Mouse (Mus musculus): ENCODE data around the gene Ptcra. TPM values are rescaled to one million over a fixed set of nuclear protein-coding genes. Genes with fewer than 3 reads are reported as not detected.
A peak's percentile ranks its signal among the peaks of the same experiment; 100 is the strongest.

The Ptcra gene
- total RNA-seq, 2 experiments from 2014 or later = not detected

DNA sequence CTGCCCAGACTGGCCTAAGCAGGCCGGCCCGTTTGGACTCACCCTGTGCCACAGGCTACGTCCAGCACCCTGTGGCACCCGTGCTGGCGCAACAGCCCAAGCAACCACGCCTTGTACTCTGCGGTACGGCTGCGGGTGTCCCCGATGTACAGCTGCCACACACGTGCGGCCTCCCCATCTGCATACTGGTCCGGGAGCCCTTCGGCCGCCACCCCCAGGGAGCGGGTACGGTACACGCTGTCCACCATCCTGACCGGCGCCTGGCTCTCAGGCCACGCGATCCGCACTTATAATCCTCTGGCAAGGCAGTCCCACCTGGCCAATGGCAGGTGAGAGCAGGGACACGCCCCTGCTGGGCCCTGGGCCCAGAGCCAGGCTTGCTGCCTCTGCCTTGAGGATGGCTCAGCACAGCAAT, 34.6 kb downstream of the Ptcra start, which contains the start of gene Gnmt:
Gnmt (minus strand) TSS at position 265 of the 415 bp plus-strand sequence.
- ATAC-seq (replicated peaks; ENCODE audit: low FRiP score, low TSS enrichment, poor library complexity, severe bottlenecking) = peak; percentile 42; the same call in 1 of the 2 replicates

- no peak for ATAC-seq (replicated peaks; ENCODE audit: low FRiP score, low TSS enrichment, poor library complexity, severe bottlenecking)
These were observed 35.0 kb downstream of the Ptcra start for GRCm38 (mm10) chr17:46728496-46728895.

GRCm38 (mm10) chr17:46728021-46728420, 35.5 kb downstream of the Ptcra start:
- ATAC-seq (replicated peaks; ENCODE audit: low FRiP score, low TSS enrichment, poor library complexity, severe bottlenecking) = no peak

DNA sequence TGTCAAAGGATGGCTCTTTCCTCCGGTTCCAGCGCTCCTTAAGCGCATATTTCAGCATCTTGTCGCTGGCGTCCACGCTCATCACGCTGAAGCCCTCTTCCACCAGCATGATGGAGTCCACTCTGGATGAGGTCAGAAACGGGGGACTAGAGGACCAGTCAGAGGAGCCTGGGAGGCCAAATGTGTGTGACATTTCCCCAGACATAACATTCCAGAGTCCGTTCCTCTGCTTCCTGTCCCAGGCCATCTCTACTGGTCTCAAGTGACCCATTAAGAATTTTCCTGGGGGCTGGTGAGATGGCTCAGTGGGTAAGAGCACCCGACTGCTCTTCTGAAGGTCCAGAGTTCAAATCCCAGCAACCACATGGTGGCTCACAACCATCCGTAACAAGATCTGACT, 36.2 kb downstream of the Ptcra start:
- ATAC-seq (replicated peaks; ENCODE audit: low FRiP score, low TSS enrichment, poor library complexity, severe bottlenecking) = no peak

GRCm38 (mm10) chr17:46725731-46726645, 37.5 kb downstream of the Ptcra start:
- ATAC-seq (replicated peaks; ENCODE audit: low FRiP score, low TSS enrichment, poor library complexity, severe bottlenecking) = no peak

DNA sequence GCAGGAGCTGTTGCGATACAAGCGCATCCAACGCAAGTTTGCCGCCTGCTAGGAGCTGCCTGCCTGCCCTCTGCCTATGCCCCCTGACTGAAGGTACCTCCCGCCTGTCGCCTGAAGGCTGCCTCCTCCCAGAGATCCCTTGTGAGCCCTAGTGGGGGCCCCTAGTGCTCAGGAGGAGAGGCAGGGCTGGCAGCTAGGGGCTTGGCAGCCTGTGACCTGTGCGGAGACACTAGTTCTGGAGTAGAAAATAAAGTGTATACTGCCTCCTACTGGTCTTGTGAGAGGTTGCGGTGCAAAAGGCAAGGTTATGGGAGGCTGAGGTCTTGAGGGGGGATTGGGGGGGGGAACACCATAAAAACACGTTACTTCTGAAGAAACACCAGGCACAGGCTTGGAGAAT, 38.2 kb downstream of the Ptcra start:
- ATAC-seq (replicated peaks; ENCODE audit: low FRiP score, low TSS enrichment, poor library complexity, severe bottlenecking) = peak; percentile 36

DNA sequence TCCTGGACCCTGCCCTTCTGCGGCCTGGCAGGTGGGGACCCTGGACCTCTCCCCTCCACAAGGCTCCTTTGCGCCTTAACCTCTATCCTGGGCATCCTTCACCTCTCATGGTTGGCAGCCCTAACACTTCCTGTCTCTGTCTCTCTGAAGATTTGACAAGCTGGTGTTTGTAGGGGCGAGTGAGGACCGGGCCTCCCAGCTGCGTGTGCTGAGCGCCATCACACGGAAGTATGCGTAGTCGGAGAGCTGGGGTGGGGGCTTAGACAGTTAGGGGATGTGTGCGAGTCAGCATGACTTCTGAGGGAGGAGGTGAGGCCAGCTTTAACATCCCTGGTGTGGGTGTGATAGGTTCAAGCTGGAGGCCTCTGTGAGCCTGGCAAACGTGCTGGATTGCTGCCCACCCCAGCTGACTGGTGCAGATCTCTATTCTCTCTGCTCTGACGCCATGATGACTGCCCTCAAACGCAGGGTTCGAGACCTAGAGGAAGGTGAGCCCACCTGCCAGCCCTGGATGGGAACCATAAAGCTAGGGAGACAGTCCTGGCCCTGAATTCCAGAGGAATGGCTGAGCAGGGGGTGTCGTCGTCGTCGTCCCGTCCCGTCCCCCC, 38.9 kb downstream of the Ptcra start:
- no peak for ATAC-seq (replicated peaks; ENCODE audit: low FRiP score, low TSS enrichment, poor library complexity, severe bottlenecking)

DNA sequence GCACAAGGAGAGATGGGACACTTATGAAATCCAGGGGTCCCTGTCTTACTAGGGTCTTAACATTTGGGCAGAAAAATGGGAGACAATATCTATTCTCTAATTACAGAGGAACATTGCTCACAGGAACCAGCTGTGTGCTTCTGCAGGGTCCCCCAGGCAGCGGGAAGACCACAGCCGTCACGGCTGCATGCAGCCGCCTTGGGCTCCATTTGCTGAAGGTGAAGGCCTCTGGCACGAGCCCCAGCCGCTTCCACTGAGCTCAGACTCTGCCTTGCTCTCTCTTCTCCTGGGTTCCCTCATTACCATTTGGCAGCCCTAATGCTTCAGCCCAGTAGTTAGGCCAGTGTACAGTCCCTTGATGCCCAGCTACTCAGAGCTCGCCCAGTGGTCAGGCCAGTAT, 42.4 kb downstream of the Ptcra start:
- ATAC-seq (replicated peaks; ENCODE audit: low FRiP score, low TSS enrichment, poor library complexity, severe bottlenecking) = no peak

DNA sequence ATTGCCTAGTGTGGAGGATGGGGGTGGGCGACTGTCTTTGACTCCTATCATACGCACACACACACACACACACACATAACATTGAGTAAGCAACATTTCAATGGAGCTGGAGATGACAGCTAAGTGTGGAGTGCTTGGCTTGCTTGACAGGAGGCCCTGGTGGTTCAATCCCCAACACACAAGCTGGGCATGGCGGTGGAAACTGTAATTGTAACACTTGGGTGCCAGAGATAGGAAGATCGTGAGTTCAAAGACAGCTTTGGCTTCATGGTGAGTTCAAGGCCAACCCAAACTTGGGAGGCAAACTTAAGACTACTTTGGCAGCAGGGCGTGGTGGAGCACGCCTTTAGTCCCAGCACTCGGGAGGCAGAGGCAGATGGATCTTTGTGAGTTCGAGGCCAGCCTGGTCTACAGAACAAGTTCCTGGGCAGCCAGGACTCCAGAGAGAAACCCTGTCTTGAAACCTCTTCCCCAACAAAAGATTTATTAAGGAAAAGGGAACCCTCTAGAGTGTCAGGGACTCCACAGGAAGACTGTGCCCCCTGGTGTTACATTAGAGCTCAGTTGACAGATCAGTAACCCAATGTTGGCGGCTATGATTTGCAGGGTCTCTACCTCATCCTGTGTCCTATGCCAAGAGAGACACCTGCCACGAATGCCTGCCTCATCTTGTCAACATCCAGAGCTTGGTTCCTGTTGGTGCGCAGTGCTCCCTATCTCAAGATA, 48.6 kb downstream of the Ptcra start:
- no peak for ATAC-seq (replicated peaks; ENCODE audit: low FRiP score, low TSS enrichment, poor library complexity, severe bottlenecking)

GRCm38 (mm10) chr17:46713849-46714248, 49.7 kb downstream of the Ptcra start:
- ATAC-seq (replicated peaks; ENCODE audit: low FRiP score, low TSS enrichment, poor library complexity, severe bottlenecking) = no peak

- ATAC-seq (replicated peaks; ENCODE audit: low FRiP score, low TSS enrichment, poor library complexity, severe bottlenecking) = no peak
These were observed 51.1 kb downstream of the Ptcra start for GRCm38 (mm10) chr17:46712442-46712841.

DNA sequence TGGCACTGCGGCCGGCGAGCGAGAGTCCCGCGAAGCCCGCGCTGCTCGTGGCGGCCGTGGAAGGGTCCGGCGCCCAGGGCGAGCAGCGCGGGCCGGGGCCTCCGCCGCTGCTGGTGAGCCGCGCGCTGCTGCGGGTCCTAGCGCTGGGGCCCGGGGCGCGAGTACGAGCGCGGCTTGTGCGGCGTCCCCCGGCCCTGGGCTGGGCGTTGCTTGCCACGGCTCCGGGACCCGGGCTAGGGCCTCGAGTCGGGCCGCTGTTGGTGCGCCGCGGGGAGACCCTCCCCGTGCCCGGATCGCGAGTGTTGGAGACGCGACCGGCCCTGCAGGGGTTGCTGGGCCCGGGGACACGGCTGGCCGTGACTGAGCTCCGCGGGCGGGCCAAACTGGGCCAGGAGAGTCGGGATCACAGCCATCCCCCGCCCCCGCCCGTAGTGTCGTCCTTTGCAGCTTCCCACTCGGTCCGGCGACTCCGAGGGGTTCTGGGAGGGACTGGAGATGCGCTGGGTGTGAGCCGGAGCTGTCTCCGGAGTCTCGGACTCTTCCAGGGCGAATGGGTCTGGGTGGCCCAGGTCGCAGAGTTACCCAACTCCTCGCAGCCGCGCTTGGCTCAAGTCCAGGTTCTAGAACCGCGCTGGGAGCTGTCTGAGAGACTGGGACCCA, 51.8 kb downstream of the Ptcra start:
- ATAC-seq (replicated peaks; ENCODE audit: low FRiP score, low TSS enrichment, poor library complexity, severe bottlenecking) = peak; percentile 33; the same call in 1 of the 2 replicates

DNA sequence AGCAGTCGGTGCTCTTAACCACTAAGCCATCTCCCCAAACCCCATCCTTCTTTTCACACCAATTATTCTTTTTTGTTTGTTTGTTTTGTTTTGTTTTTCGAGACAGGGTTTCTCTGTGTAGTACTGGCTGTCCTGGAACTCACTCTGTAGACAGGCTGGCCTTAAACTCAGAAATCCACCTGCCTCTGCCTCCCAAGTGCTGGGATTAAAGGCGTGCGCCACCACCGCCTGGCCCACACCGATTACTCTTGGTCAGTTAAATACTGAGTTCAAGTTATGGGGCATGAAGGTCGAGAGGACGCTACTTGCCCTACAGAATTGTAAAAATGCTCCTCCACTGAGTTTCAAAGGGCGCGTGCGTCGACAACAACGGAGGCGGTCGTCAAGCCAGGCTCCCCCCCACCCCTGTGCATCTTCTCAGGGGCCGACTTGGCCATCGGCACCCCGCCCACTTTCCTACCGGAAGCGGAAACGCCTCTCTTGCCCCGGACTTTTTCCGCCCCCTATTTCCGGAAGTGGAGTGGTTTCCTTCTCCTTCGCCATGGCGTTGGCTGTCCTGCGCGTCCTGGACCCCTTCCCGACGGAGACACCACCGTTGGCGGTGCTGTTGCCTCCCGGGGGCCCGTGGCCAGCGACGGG, 52.4 kb downstream of the Ptcra start, which contains the start of gene Pex6:
Pex6 (plus strand) TSS at position 505 of the 639 bp plus-strand sequence.
- peak; percentile 92 for ATAC-seq (replicated peaks; ENCODE audit: low FRiP score, low TSS enrichment, poor library complexity, severe bottlenecking)

DNA sequence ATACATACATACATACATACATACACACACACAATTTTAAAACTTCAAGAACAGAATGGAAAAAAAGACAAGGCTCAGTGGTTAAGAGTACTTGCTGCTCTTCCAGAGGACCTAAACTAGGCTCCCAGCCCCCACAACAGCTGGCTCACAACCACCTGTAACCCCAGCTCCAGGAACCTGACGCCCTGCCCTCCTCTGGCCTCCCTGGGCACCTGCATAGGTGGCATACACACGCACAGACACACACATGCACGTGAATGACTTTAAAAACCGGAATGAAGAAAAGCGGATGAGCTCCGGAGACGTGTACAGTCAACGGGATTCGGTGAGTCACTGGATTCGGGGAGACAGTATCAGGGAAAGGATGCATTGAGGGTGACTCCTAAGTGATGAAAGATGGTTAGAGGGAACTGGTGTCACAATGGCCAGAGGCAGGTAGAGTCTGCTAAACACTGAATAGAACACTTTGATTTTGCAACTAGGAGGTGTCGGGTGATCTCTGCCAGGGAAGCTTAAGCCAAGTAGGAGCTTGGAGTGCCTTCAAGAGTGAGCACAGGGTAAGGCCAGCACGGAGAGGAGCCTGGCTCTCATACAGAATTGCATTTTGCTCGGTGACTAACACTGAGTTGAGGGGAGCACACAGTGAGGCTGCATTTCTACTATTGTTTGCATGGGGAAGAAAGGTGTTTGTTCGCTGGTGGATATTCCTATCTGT, 57.0 kb downstream of the Ptcra start:
- no peak for ATAC-seq (replicated peaks; ENCODE audit: low FRiP score, low TSS enrichment, poor library complexity, severe bottlenecking)

Other genes with a start within 250 kb of the Ptcra start
- 14.1 and 19.6 TPM in 2 replicates for gene Cul9, start 217.3 kb downstream of the Ptcra start, total RNA-seq (2014; fragmentation: Nextera tagmentation)
- 2.5 and 4.8 TPM in 2 replicates for gene Cul9, start 217.3 kb downstream of the Ptcra start, total RNA-seq (2017)
- gene Srf, start 207.5 kb downstream of the Ptcra start, total RNA-seq (2014; fragmentation: Nextera tagmentation) = 26.2 and 44.3 TPM in 2 replicates
- gene Srf, start 207.5 kb downstream of the Ptcra start, total RNA-seq (2017) = 19.3 and 20.5 TPM in 2 replicates
- 0.12 and 0.20 TPM in 2 replicates for gene Ptk7, start 134.2 kb downstream of the Ptcra start, total RNA-seq (2014; fragmentation: Nextera tagmentation)
- 0.14 and 0.53 TPM in 2 replicates for gene Ptk7, start 134.2 kb downstream of the Ptcra start, total RNA-seq (2017)
- 5.8 and 6.9 TPM in 2 replicates for gene Klc4, start 117.7 kb downstream of the Ptcra start, total RNA-seq (2014; fragmentation: Nextera tagmentation)
- 5.6 and 5.9 TPM in 2 replicates for gene Klc4, start 117.7 kb downstream of the Ptcra start, total RNA-seq (2017)
- 74.7 and 190 TPM in 2 replicates for gene Mrpl2, start 117.5 kb downstream of the Ptcra start, total RNA-seq (2014; fragmentation: Nextera tagmentation)
- 82.2 and 97.0 TPM in 2 replicates for gene Mrpl2, start 117.5 kb downstream of the Ptcra start, total RNA-seq (2017)
- 11.2 and 12.6 TPM in 2 replicates for gene Cul7, start 113.4 kb downstream of the Ptcra start, total RNA-seq (2014; fragmentation: Nextera tagmentation)
- 6.6 and 12.6 TPM in 2 replicates for gene Cul7, start 113.4 kb downstream of the Ptcra start, total RNA-seq (2017)
- 16.1 and 23.4 TPM in 2 replicates for gene Rrp36, start 89.4 kb downstream of the Ptcra start, total RNA-seq (2014; fragmentation: Nextera tagmentation)
- gene Rrp36, start 89.4 kb downstream of the Ptcra start, total RNA-seq (2017) = 60.4 and 64.8 TPM in 2 replicates
- gene Mea1, start 84.9 kb downstream of the Ptcra start, total RNA-seq (2014; fragmentation: Nextera tagmentation) = 74.7 and 75.2 TPM in 2 replicates
- 71.6 and 85.7 TPM in 2 replicates for gene Mea1, start 84.9 kb downstream of the Ptcra start, total RNA-seq (2017)
- gene Klhdc3, start 82.8 kb downstream of the Ptcra start, total RNA-seq (2014; fragmentation: Nextera tagmentation) = 102 and 104 TPM in 2 replicates
- gene Klhdc3, start 82.8 kb downstream of the Ptcra start, total RNA-seq (2017) = 28.6 and 33.4 TPM in 2 replicates
- 41.3 and 52.0 TPM in 2 replicates for gene Ppp2r5d, start 58.6 kb downstream of the Ptcra start, total RNA-seq (2014; fragmentation: Nextera tagmentation)
- 35.9 and 57.2 TPM in 2 replicates for gene Ppp2r5d, start 58.6 kb downstream of the Ptcra start, total RNA-seq (2017)
- 19.0 and 22.6 TPM in 2 replicates for gene Pex6, start 52.2 kb downstream of the Ptcra start, total RNA-seq (2014; fragmentation: Nextera tagmentation)
- 7.5 and 11.7 TPM in 2 replicates for gene Pex6, start 52.2 kb downstream of the Ptcra start, total RNA-seq (2017)
- gene Gnmt, start 34.5 kb downstream of the Ptcra start, total RNA-seq (2014; fragmentation: Nextera tagmentation) = 6.5 TPM in 1 of 2 replicates, not detected in the other
- not detected in 2 replicates for gene Gnmt, start 34.5 kb downstream of the Ptcra start, total RNA-seq (2017)
- 23.4 and 39.6 TPM in 2 replicates for gene Cnpy3, start 11.5 kb downstream of the Ptcra start, total RNA-seq (2014; fragmentation: Nextera tagmentation)
- gene Cnpy3, start 11.5 kb downstream of the Ptcra start, total RNA-seq (2017) = 28.6 and 45.3 TPM in 2 replicates
- 31.1 and 31.3 TPM in 2 replicates for gene 2310039H08Rik, start 8.9 kb upstream of the Ptcra start, total RNA-seq (2014; fragmentation: Nextera tagmentation)
- gene 2310039H08Rik, start 8.9 kb upstream of the Ptcra start, total RNA-seq (2017) = 11.9 TPM in 2 replicates
- 90.3 and 93.8 TPM in 2 replicates for gene Rpl7l1, start 19.0 kb upstream of the Ptcra start, total RNA-seq (2014; fragmentation: Nextera tagmentation)
- gene Rpl7l1, start 19.0 kb upstream of the Ptcra start, total RNA-seq (2017) = 201 and 239 TPM in 2 replicates
- 24.6 and 28.7 TPM in 2 replicates for gene Bicral, start 94.8 kb upstream of the Ptcra start, total RNA-seq (2014; fragmentation: Nextera tagmentation)
- gene Bicral, start 94.8 kb upstream of the Ptcra start, total RNA-seq (2017) = 10.4 and 16.5 TPM in 2 replicates
- 19.3 and 20.4 TPM in 2 replicates for gene Tbcc, start 127.0 kb upstream of the Ptcra start, total RNA-seq (2014; fragmentation: Nextera tagmentation)
- 10.9 and 13.3 TPM in 2 replicates for gene Tbcc, start 127.0 kb upstream of the Ptcra start, total RNA-seq (2017)
- gene Prph2, start 146.7 kb upstream of the Ptcra start, total RNA-seq (2014; fragmentation: Nextera tagmentation) = not detected in 2 replicates
- not detected in 2 replicates for gene Prph2, start 146.7 kb upstream of the Ptcra start, total RNA-seq (2017)
- gene Ubr2, start 246.8 kb upstream of the Ptcra start, total RNA-seq (2014; fragmentation: Nextera tagmentation) = 40.0 and 61.7 TPM in 2 replicates
- gene Ubr2, start 246.8 kb upstream of the Ptcra start, total RNA-seq (2017) = 33.7 and 35.2 TPM in 2 replicates

All from megakaryocyte-erythroid progenitor cell, adult 5-6 weeks (primary cell).